Mouse (Mus musculus): ENCODE measurements at regions not wholly inside any gene's neighbourhood (a gene's known extent, or its start where the extent isn't known, plus 50 kb on each side); places are given as distances from the start of the nearest gene placed in this dataset.

- Histone ChIP-seq H3K4me2 (ENCODE audit: low read depth, low read length) (no peak overlapping the region), H3K4me3 (ENCODE audit: low read depth, low read length) (no peak overlapping the region), H3K9me3 (ENCODE audit: control insufficient read depth, low read length) (no peaks in the 10 kb centered on the region), H3K9ac (ENCODE audit: low read depth, low read length) (no peak overlapping the region), H3K27ac (replicated peaks; ENCODE audit: low read depth, low read length) (no peak overlapping the region), H3K36me3 (ENCODE audit: control insufficient read depth, insufficient read depth, low read length) (no peaks in the 10 kb centered on the region), H3K27me3 (replicated peaks; ENCODE audit: control insufficient read depth, insufficient read depth, low read length) (no peaks in the 10 kb centered on the region), H3K4me1 (ENCODE audit: control insufficient read depth, insufficient read depth, low read length) (no peaks in the 10 kb centered on the region)
- DNase-seq (ENCODE audit: low spot score) (no peak), ATAC-seq (ENCODE audit: low read depth) (no peak)
Observed at GRCm38 (mm10) chr11:42857687-42858086, 177.9 kb upstream of the Gm9972 start.

GRCm38 (mm10) chr11:42874056-42874455 lies 161.5 kb upstream of the Gm9972 start:
- H3K4me1 ChIP-seq (ENCODE audit: control insufficient read depth, insufficient read depth, low read length), result no peaks in the 10 kb centered on the region
- 88% methylated on average over 2 of the region's 2 CpGs for WGBS
- H3K9ac ChIP-seq (ENCODE audit: low read depth, low read length), result no peak overlapping the region
- no peaks in the 10 kb centered on the region for H3K9me3 ChIP-seq (ENCODE audit: control insufficient read depth, low read length)
- no peak overlapping the region for H3K4me2 ChIP-seq (ENCODE audit: low read depth, low read length)
- no peak overlapping the region for H3K27ac ChIP-seq (replicated peaks; ENCODE audit: low read depth, low read length)
- no peaks in the 10 kb centered on the region for H3K27me3 ChIP-seq (replicated peaks; ENCODE audit: control insufficient read depth, insufficient read depth, low read length)
- H3K36me3 ChIP-seq (ENCODE audit: control insufficient read depth, insufficient read depth, low read length), result no peaks in the 10 kb centered on the region
- no peak overlapping the region for H3K4me3 ChIP-seq (ENCODE audit: low read depth, low read length)
- DNase-seq (ENCODE audit: low spot score) (no peak), ATAC-seq (ENCODE audit: low read depth) (no peak)

GRCm38 (mm10) chr11:42900024-42900423 lies 135.5 kb upstream of the Gm9972 start:
- Histone ChIP-seq H3K9me3 (ENCODE audit: control insufficient read depth, low read length) (no peaks in the 10 kb centered on the region), H3K36me3 (ENCODE audit: control insufficient read depth, insufficient read depth, low read length) (no peaks in the 10 kb centered on the region), H3K27ac (replicated peaks; ENCODE audit: low read depth, low read length) (no peak overlapping the region), H3K4me1 (ENCODE audit: control insufficient read depth, insufficient read depth, low read length) (no peaks in the 10 kb centered on the region), H3K27me3 (replicated peaks; ENCODE audit: control insufficient read depth, insufficient read depth, low read length) (no peaks in the 10 kb centered on the region), H3K4me3 (ENCODE audit: low read depth, low read length) (no peak overlapping the region), H3K9ac (ENCODE audit: low read depth, low read length) (no peak overlapping the region), H3K4me2 (ENCODE audit: low read depth, low read length) (no peak overlapping the region)
- no peak for DNase-seq (ENCODE audit: low spot score)
- 84% methylated on average over 4 of the region's 4 CpGs for WGBS
- ATAC-seq (ENCODE audit: low read depth), result no peak

GRCm38 (mm10) chr11:42903459-42904012 lies 132.0 kb upstream of the Gm9972 start:
- H3K4me2 ChIP-seq (ENCODE audit: low read depth, low read length), result no peak overlapping the region
- H3K9me3 ChIP-seq (ENCODE audit: control insufficient read depth, low read length), result no peaks in the 10 kb centered on the region
- no peaks in the 10 kb centered on the region for H3K4me1 ChIP-seq (ENCODE audit: control insufficient read depth, insufficient read depth, low read length)
- H3K36me3 ChIP-seq (ENCODE audit: control insufficient read depth, insufficient read depth, low read length), result no peaks in the 10 kb centered on the region
- WGBS, result 76% methylated on average over 5 of the region's 5 CpGs
- no peak for ATAC-seq (ENCODE audit: low read depth)
- no peak overlapping the region for H3K4me3 ChIP-seq (ENCODE audit: low read depth, low read length)
- DNase-seq (ENCODE audit: low spot score), result no peak
- no peak overlapping the region for H3K9ac ChIP-seq (ENCODE audit: low read depth, low read length)
- no peaks in the 10 kb centered on the region for H3K27me3 ChIP-seq (replicated peaks; ENCODE audit: control insufficient read depth, insufficient read depth, low read length)
- no peak overlapping the region for H3K27ac ChIP-seq (replicated peaks; ENCODE audit: low read depth, low read length)

- no peaks in the 10 kb centered on the region for H3K36me3 ChIP-seq (ENCODE audit: control insufficient read depth, insufficient read depth, low read length)
- H3K9ac ChIP-seq (ENCODE audit: low read depth, low read length), result no peak overlapping the region
- H3K9me3 ChIP-seq (ENCODE audit: control insufficient read depth, low read length), result no peaks in the 10 kb centered on the region
- H3K27ac ChIP-seq (replicated peaks; ENCODE audit: low read depth, low read length), result no peak overlapping the region
- DNase-seq (ENCODE audit: low spot score) (no peak), ATAC-seq (ENCODE audit: low read depth) (no peak)
- no peak overlapping the region for H3K4me3 ChIP-seq (ENCODE audit: low read depth, low read length)
- 81% methylated on average over 2 of the region's 2 CpGs for WGBS
- H3K4me2 ChIP-seq (ENCODE audit: low read depth, low read length), result no peak overlapping the region
- H3K27me3 ChIP-seq (replicated peaks; ENCODE audit: control insufficient read depth, insufficient read depth, low read length), result no peaks in the 10 kb centered on the region
- no peaks in the 10 kb centered on the region for H3K4me1 ChIP-seq (ENCODE audit: control insufficient read depth, insufficient read depth, low read length)
Observed at GRCm38 (mm10) chr11:42905561-42905960, 130.0 kb upstream of the Gm9972 start.

- H3K4me1 ChIP-seq (ENCODE audit: control insufficient read depth, insufficient read depth, low read length), result no peaks in the 10 kb centered on the region
- H3K36me3 ChIP-seq (ENCODE audit: control insufficient read depth, insufficient read depth, low read length), result no peaks in the 10 kb centered on the region
- 90% methylated on average over 3 of the region's 3 CpGs for WGBS
- ATAC-seq (ENCODE audit: low read depth) (no peak), DNase-seq (ENCODE audit: low spot score) (no peak)
- H3K4me2 ChIP-seq (ENCODE audit: low read depth, low read length), result no peak overlapping the region
- no peaks in the 10 kb centered on the region for H3K27me3 ChIP-seq (replicated peaks; ENCODE audit: control insufficient read depth, insufficient read depth, low read length)
- H3K9ac ChIP-seq (ENCODE audit: low read depth, low read length), result no peak overlapping the region
- H3K4me3 ChIP-seq (ENCODE audit: low read depth, low read length), result no peak overlapping the region
- H3K9me3 ChIP-seq (ENCODE audit: control insufficient read depth, low read length), result no peaks in the 10 kb centered on the region
- H3K27ac ChIP-seq (replicated peaks; ENCODE audit: low read depth, low read length), result no peak overlapping the region
Observed at GRCm38 (mm10) chr11:42906020-42906419, 129.5 kb upstream of the Gm9972 start.

GRCm38 (mm10) chr11:42916421-42917181 lies 118.9 kb upstream of the Gm9972 start:
- H3K27ac ChIP-seq (replicated peaks; ENCODE audit: low read depth, low read length), result no peak overlapping the region
- ATAC-seq (ENCODE audit: low read depth), result no peak
- no peak overlapping the region for H3K4me2 ChIP-seq (ENCODE audit: low read depth, low read length)
- H3K9ac ChIP-seq (ENCODE audit: low read depth, low read length), result no peak overlapping the region
- WGBS, result 52% methylated on average over 2 of the region's 2 CpGs
- no peaks in the 10 kb centered on the region for H3K9me3 ChIP-seq (ENCODE audit: control insufficient read depth, low read length)
- no peaks in the 10 kb centered on the region for H3K27me3 ChIP-seq (replicated peaks; ENCODE audit: control insufficient read depth, insufficient read depth, low read length)
- H3K4me3 ChIP-seq (ENCODE audit: low read depth, low read length), result no peak overlapping the region
- H3K36me3 ChIP-seq (ENCODE audit: control insufficient read depth, insufficient read depth, low read length), result no peaks in the 10 kb centered on the region
- no peak for DNase-seq (ENCODE audit: low spot score)
- H3K4me1 ChIP-seq (ENCODE audit: control insufficient read depth, insufficient read depth, low read length), result no peaks in the 10 kb centered on the region

GRCm38 (mm10) chr11:42919221-42919620 lies 116.3 kb upstream of the Gm9972 start:
- H3K4me3 ChIP-seq (ENCODE audit: low read depth, low read length), result no peak overlapping the region
- ATAC-seq (ENCODE audit: low read depth) (no peak), DNase-seq (ENCODE audit: low spot score) (no peak)
- no peak overlapping the region for H3K4me2 ChIP-seq (ENCODE audit: low read depth, low read length)
- H3K9me3 ChIP-seq (ENCODE audit: control insufficient read depth, low read length), result no peaks in the 10 kb centered on the region
- no peak overlapping the region for H3K9ac ChIP-seq (ENCODE audit: low read depth, low read length)
- 90% methylated on average over 1 of the region's 1 CpGs for WGBS
- H3K36me3 ChIP-seq (ENCODE audit: control insufficient read depth, insufficient read depth, low read length), result no peaks in the 10 kb centered on the region
- no peak overlapping the region for H3K27ac ChIP-seq (replicated peaks; ENCODE audit: low read depth, low read length)
- no peaks in the 10 kb centered on the region for H3K4me1 ChIP-seq (ENCODE audit: control insufficient read depth, insufficient read depth, low read length)
- no peaks in the 10 kb centered on the region for H3K27me3 ChIP-seq (replicated peaks; ENCODE audit: control insufficient read depth, insufficient read depth, low read length)

GRCm38 (mm10) chr11:42927156-42927555 lies 108.4 kb upstream of the Gm9972 start:
- Histone ChIP-seq H3K27me3 (replicated peaks; ENCODE audit: control insufficient read depth, insufficient read depth, low read length) (no peaks in the 10 kb centered on the region), H3K4me1 (ENCODE audit: control insufficient read depth, insufficient read depth, low read length) (no peaks in the 10 kb centered on the region), H3K4me3 (ENCODE audit: low read depth, low read length) (no peak overlapping the region), H3K9ac (ENCODE audit: low read depth, low read length) (no peak overlapping the region), H3K36me3 (ENCODE audit: control insufficient read depth, insufficient read depth, low read length) (no peaks in the 10 kb centered on the region), H3K27ac (replicated peaks; ENCODE audit: low read depth, low read length) (no peak overlapping the region), H3K4me2 (ENCODE audit: low read depth, low read length) (no peak overlapping the region), H3K9me3 (ENCODE audit: control insufficient read depth, low read length) (no peaks in the 10 kb centered on the region)
- ATAC-seq (ENCODE audit: low read depth), result no peak
- DNase-seq (ENCODE audit: low spot score), result peak; percentile 20
- 85% methylated on average over 5 of the region's 5 CpGs for WGBS

Data from embryonic facial prominence, embryonic 14.5 days (tissue).